Comparison of ENCODE assay signal across 13 mouse cellular contexts in genomic region chr6:73182987-73183386, GRCm38 (mm10). TPM values are rescaled to one million over a fixed set of nuclear protein-coding genes. Genes with fewer than 3 reads are reported as not detected.
"Had no signal": no experiment of that assay in that cellular context is flagged by ENCODE, and none has a peak within 500 bp of the region (broad histone marks: within the 10 kb centered on the region; RNA-seq: fewer than 3 reads in every experiment).

No protein-coding gene starts in this region.

- H3K27ac ChIP-seq: limb, embryonic 15.5 days; liver, embryonic 12.5 days; midbrain, embryonic 12.5 days; stomach, embryonic 15.5 days had no signal

- H3K27me3 ChIP-seq: limb, embryonic 15.5 days; liver, embryonic 12.5 days; midbrain, embryonic 12.5 days; stomach, embryonic 15.5 days had no signal

- H3K4me1 ChIP-seq: limb, embryonic 15.5 days; liver, embryonic 12.5 days; midbrain, embryonic 12.5 days; stomach, embryonic 15.5 days had no signal

- ATAC-seq: liver, embryonic 12.5 days; midbrain, embryonic 16.5 days had no signal

- H3K9me3 ChIP-seq: limb, embryonic 15.5 days; liver, embryonic 12.5 days; midbrain, embryonic 12.5 days; stomach, embryonic 15.5 days had no signal

- H3K36me3 ChIP-seq: limb, embryonic 15.5 days; liver, embryonic 12.5 days; midbrain, embryonic 12.5 days; stomach, embryonic 15.5 days had no signal

- DNase-seq: kidney, adult 8-10 months; kidney, postnatal 36 days; layer of hippocampus, adult 9-11 months; layer of hippocampus, postnatal 36 days; right cerebral cortex, postnatal 14 days; thymus, adult 2 months; thymus, postnatal 25 days had no signal

- H3K4me3 ChIP-seq: limb, embryonic 15.5 days; liver, embryonic 12.5 days; midbrain, embryonic 12.5 days; stomach, embryonic 15.5 days had no signal

- H3K9ac ChIP-seq: limb, embryonic 15.5 days; liver, embryonic 12.5 days; midbrain, embryonic 12.5 days; stomach, embryonic 15.5 days had no signal

- H3K4me2 ChIP-seq: limb, embryonic 15.5 days; liver, embryonic 12.5 days; midbrain, embryonic 12.5 days; stomach, embryonic 15.5 days had no signal

RNA-seq across cellular contexts. Expression of gene Dnah6, which starts 38.5 kb away (rescaled TPM):
- total RNA-seq: megakaryocyte-erythroid progenitor cell, adult 5-6 weeks had no signal
